Mouse (Mus musculus) cerebellum, adult 2 months (tissue): ENCODE measurements around the gene Pigu. TPM values are rescaled to one million over a fixed set of nuclear protein-coding genes. Genes with fewer than 3 reads are reported as not detected.

Experiments used
- DNase-seq, 2 experiments: peaks; one replicate each; pipeline ENCODE4 v3.0.0; 2021
- H3K27ac ChIP-seq: fragments of 200-500 bp; 2 replicates; pipeline ENCODE4 v1.5.1; 2012; ENCODE audit warnings: low read length, control low read depth, inconsistent platforms; ENCODE audit not compliant: insufficient read depth
- H3K27me3 ChIP-seq: fragments of 200-500 bp; 2 replicates; pipeline ENCODE4 v1.6.1; 2012; ENCODE audit warnings: inconsistent platforms, mild to moderate bottlenecking, low read length, moderate library complexity; ENCODE audit not compliant: control insufficient read depth, insufficient read depth
- H3K4me1 ChIP-seq: fragments of 200-500 bp; 2 replicates; pipeline ENCODE4 v1.6.1; 2011; ENCODE audit warnings: low read length; ENCODE audit not compliant: control insufficient read depth, insufficient read depth
- H3K4me3 ChIP-seq: fragments of 200-500 bp; replicated peaks from 2 replicates; pipeline ENCODE3; 2011; ENCODE audit warnings: mild to moderate bottlenecking, low read depth, low read length, control low read depth; ENCODE audit not compliant: insufficient read depth
- CTCF ChIP-seq: fragments of 200-500 bp; IDR thresholded peaks from 2 replicates; pipeline ENCODE4 v1.5.1; 2011; ENCODE audit warnings: low read depth, mild to moderate bottlenecking, control low read depth, low read length, moderate library complexity, borderline replicate concordance; ENCODE audit not compliant: insufficient read depth
- POLR2A ChIP-seq: fragments of 200-500 bp; IDR thresholded peaks from 2 replicates; pipeline ENCODE4 v1.6.1; 2011; ENCODE audit warnings: low read length, control low read depth, borderline replicate concordance; ENCODE audit not compliant: insufficient read depth
- WGBS: fragments of 180-500 bp; shearing (Covaris S2); methylation state at CpG from one replicate; pipeline ENCODE4 v1.1.7; 2018; 5-methylcytosine and 5-hydroxymethylcytosine counted together
- polyA plus RNA-seq: library from polyadenylated mRNA; depleted of rRNA; stranded (reverse); fragments of >200 nt; gene quantifications from 2 replicates; pipeline ENCODE4 v1.2.3, GENCODE M21; 2012

Pigu gene
- polyA plus RNA-seq, 1 experiment = 38.3 TPM

GRCm38 (mm10) chr2:155272396-155273170 is 84.6 kb downstream of the Pigu start:
- no peak overlapping the region for H3K27ac ChIP-seq
- peaks cover 3% of the 10 kb centered on the region; the same call in 1 of the 2 replicates for H3K4me1 ChIP-seq
- TF ChIP-seq POLR2A (no peak), CTCF (no peak)
- 79% methylated on average over 10 of the region's 10 CpGs for WGBS
- peak; percentile 10 to 33 for DNase-seq
- H3K27me3 ChIP-seq = no peaks in the 10 kb centered on the region
- no peak overlapping the region for H3K4me3 ChIP-seq

- Histone ChIP-seq H3K4me1 (no peaks in the 10 kb centered on the region), H3K4me3 (no peak overlapping the region), H3K27me3 (no peaks in the 10 kb centered on the region), H3K27ac (no peak overlapping the region)
- WGBS = 84% methylated on average over 6 of the region's 6 CpGs
- no peak for DNase-seq
- TF ChIP-seq POLR2A = no peak
- TF ChIP-seq CTCF = peak; percentile 16; the same call in 1 of the 2 replicates
Measured at GRCm38 (mm10) chr2:155271957-155272356, 85.3 kb downstream of the Pigu start.

DNA sequence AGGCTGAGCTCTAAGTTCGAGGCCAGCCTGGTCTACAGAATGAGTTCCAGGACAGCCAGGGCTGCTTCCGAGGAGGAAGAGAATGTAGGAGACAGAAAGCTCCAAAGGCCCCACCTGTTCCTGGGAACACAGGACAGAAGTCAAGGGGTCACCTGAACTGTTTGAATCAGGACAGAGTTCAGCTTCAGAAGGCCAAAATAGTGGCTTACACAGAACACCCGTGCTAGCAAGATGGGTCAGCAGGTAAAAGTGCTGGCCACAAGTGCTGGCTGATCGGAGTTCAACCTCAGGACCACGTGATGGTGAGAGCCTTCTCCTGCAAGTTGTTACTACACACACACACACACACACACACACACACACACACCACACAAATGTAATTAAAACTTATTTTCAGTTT is 90.3 kb downstream of the Pigu start:
- 81% methylated on average over 5 of the region's 5 CpGs for WGBS
- H3K4me1 ChIP-seq = no peaks in the 10 kb centered on the region
- DNase-seq = peak in 1 of 2 experiments; percentile 1
- no peaks in the 10 kb centered on the region for H3K27me3 ChIP-seq
- no peak overlapping the region for H3K27ac ChIP-seq
- H3K4me3 ChIP-seq = no peak overlapping the region
- TF ChIP-seq CTCF (no peak), POLR2A (no peak)

- Histone ChIP-seq H3K4me1 (no peaks in the 10 kb centered on the region), H3K4me3 (no peak overlapping the region), H3K27me3 (no peaks in the 10 kb centered on the region), H3K27ac (no peak overlapping the region)
- peak in 1 of 2 experiments; percentile 1 for DNase-seq
- 89% methylated on average over 6 of the region's 6 CpGs for WGBS
- no peak for TF ChIP-seq POLR2A
- TF ChIP-seq CTCF = no peak
Measured at GRCm38 (mm10) chr2:155265526-155265925, 91.7 kb downstream of the Pigu start.

DNA sequence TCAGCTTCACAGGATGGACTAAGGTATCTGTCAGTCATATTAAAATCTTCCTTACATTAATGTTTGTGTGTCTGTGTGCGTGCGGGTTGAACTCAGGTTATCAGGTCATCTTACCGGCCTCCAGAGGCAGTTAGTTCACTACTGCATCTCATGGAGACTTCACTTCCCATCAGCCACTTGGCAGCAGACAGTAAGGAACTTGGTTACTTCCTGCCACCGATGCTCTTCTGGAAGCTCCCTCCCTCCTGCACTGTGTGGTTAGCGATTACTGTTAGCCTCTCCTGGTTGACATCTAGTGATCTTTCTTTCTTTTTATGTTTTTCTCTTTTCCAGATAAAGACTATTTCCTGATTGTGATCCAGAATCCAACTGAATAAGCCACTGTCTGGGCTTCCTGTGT is 107.6 kb downstream of the Pigu start:
- no peak overlapping the region for H3K4me3 ChIP-seq
- 96% methylated on average over 5 of the region's 5 CpGs for WGBS
- H3K27ac ChIP-seq = no peak overlapping the region
- no peaks in the 10 kb centered on the region for H3K27me3 ChIP-seq
- peaks cover 5% of the 10 kb centered on the region for H3K4me1 ChIP-seq
- TF ChIP-seq CTCF (no peak), POLR2A (no peak)
- no peak for DNase-seq

GRCm38 (mm10) chr2:155248718-155249117 is 108.5 kb downstream of the Pigu start:
- H3K4me1 ChIP-seq = peaks cover 7% of the 10 kb centered on the region
- H3K4me3 ChIP-seq = no peak overlapping the region
- TF ChIP-seq CTCF (no peak), POLR2A (no peak)
- no peaks in the 10 kb centered on the region for H3K27me3 ChIP-seq
- no peak overlapping the region for H3K27ac ChIP-seq
- no peak for DNase-seq
- WGBS = 80% methylated on average over 2 of the region's 2 CpGs

DNA sequence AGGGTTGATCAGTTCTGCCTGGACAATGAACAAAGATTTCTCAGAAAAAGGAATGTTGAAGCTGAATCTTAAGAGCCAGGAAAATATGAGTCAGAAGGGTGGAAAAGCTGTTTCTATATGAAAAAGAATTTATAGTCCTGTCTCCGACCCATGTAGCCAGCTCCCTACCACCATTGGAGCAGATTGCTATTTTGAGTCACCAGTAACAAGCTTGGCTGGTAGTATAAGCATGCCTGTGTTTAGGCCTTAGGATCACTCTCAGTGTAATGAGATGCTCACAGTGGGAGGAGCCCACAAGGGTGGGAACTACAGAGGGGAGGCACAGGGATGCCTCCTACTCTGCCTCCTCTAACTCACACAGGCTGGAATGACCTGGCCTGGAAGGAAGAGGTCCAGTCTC is 109.0 kb downstream of the Pigu start:
- peaks cover 11% of the 10 kb centered on the region for H3K4me1 ChIP-seq
- H3K4me3 ChIP-seq = no peak overlapping the region
- no peak for DNase-seq
- H3K27me3 ChIP-seq = no peaks in the 10 kb centered on the region
- no peak overlapping the region for H3K27ac ChIP-seq
- 79% methylated on average over 1 of the region's 1 CpGs for WGBS
- TF ChIP-seq POLR2A = no peak
- TF ChIP-seq CTCF = no peak

- no peak overlapping the region for H3K27ac ChIP-seq
- H3K4me3 ChIP-seq = no peak overlapping the region
- TF ChIP-seq POLR2A (no peak), CTCF (no peak)
- WGBS = 65% methylated on average over 4 of the region's 4 CpGs
- DNase-seq = peak; percentile 29 to 48
- peaks cover 21% of the 10 kb centered on the region for H3K4me1 ChIP-seq
- H3K27me3 ChIP-seq = no peaks in the 10 kb centered on the region
Measured at GRCm38 (mm10) chr2:155246231-155246630, 111.0 kb downstream of the Pigu start.
